Mouse (Mus musculus) neural tube, embryonic 11.5 days (tissue): ENCODE data around the gene Galntl6. TPM values are rescaled to one million over a fixed set of nuclear protein-coding genes. Genes with fewer than 3 reads are reported as not detected.

ENCODE experiments used
- ATAC-seq: fragments of 200-750 bp; cut with Nextera tagmentation; 2 replicates; pipeline ENCODE4 v1.8.0; 2017; ENCODE audit warnings: moderate number of reproducible peaks, mild to moderate bottlenecking, moderate TSS enrichment, moderate library complexity; ENCODE audit not compliant: insufficient read depth, low FRiP score, low TSS enrichment
- DNase-seq: peaks from one replicate; pipeline ENCODE4 v3.0.0-alpha.2; 2015; ENCODE audit warnings: low spot score
- H3K27ac ChIP-seq: fragments of 300-500 bp; sonication (generic); 2 replicates; pipeline ENCODE4 v1.5.1; 2014; ENCODE audit warnings: low read depth, mild to moderate bottlenecking, low read length
- H3K27me3 ChIP-seq: fragments of 300-500 bp; sonication (generic); 2 replicates; pipeline ENCODE4 v1.6.1; 2014; ENCODE audit warnings: mild to moderate bottlenecking, low read length, mixed read lengths; ENCODE audit not compliant: control insufficient read depth, insufficient read depth
- H3K36me3 ChIP-seq: fragments of 300-500 bp; sonication (generic); 2 replicates; pipeline ENCODE4 v1.6.1; 2014; ENCODE audit warnings: mild to moderate bottlenecking, low read length, moderate library complexity, mixed read lengths; ENCODE audit not compliant: control insufficient read depth, insufficient read depth
- H3K4me1 ChIP-seq: fragments of 300-500 bp; sonication (generic); 2 replicates; pipeline ENCODE4 v1.6.1; 2014; ENCODE audit warnings: low read length, mixed read lengths; ENCODE audit not compliant: control insufficient read depth, insufficient read depth
- H3K4me2 ChIP-seq: fragments of 300-500 bp; sonication (generic); 2 replicates; pipeline ENCODE4 v1.6.1; 2014; ENCODE audit warnings: low read depth, mild to moderate bottlenecking, moderate library complexity
- H3K4me3 ChIP-seq: fragments of 300-500 bp; sonication (generic); 2 replicates; pipeline ENCODE4 v1.5.1; 2014; ENCODE audit warnings: low read depth, low read length
- H3K9ac ChIP-seq: fragments of 300-500 bp; sonication (generic); 2 replicates; pipeline ENCODE4 v1.6.1; 2014; ENCODE audit warnings: mild to moderate bottlenecking, low read length
- H3K9me3 ChIP-seq: fragments of 300-500 bp; sonication (generic); 2 replicates; pipeline ENCODE4 v1.6.1; 2016; ENCODE audit warnings: low read length; ENCODE audit not compliant: control insufficient read depth
- WGBS: fragments of 180-500 bp; shearing (Covaris S2); extraction: QIAGEN DNeasy Blood & Tissue Kit; methylation state at CpG from one replicate; pipeline ENCODE4 v1.1.7; 2014; 5-methylcytosine and 5-hydroxymethylcytosine counted together
- polyA plus RNA-seq: library from polyadenylated mRNA; unstranded; fragments of >200 nt; fragmentation: Nextera tagmentation; extraction: Ambion mirVana; gene quantifications from 2 replicates; pipeline ENCODE4 v1.2.1, GENCODE M21; 2014

The Galntl6 gene
- polyA plus RNA-seq, 1 experiment from 2014 or later: 3.3 TPM

- H3K36me3 ChIP-seq: no peaks in the 10 kb centered on the region
- ATAC-seq (no peak), DNase-seq (no peak)
- no peak overlapping the region for H3K27ac ChIP-seq
- no peaks in the 10 kb centered on the region for H3K9me3 ChIP-seq
- H3K27me3 ChIP-seq: no peaks in the 10 kb centered on the region
- no peak overlapping the region for H3K4me2 ChIP-seq
- no peaks in the 10 kb centered on the region for H3K4me1 ChIP-seq
- H3K4me3 ChIP-seq: no peak overlapping the region
- H3K9ac ChIP-seq: no peak overlapping the region
These were observed 1023.6 kb downstream of the Galntl6 start for GRCm38 (mm10) chr8:57888831-57889230.

- no peak overlapping the region for H3K9ac ChIP-seq
- no peaks in the 10 kb centered on the region for H3K9me3 ChIP-seq
- WGBS: 58% methylated on average over 11 of the region's 11 CpGs
- no peaks in the 10 kb centered on the region for H3K36me3 ChIP-seq
- no peak overlapping the region for H3K27ac ChIP-seq
- ATAC-seq: no peak
- no peaks in the 10 kb centered on the region for H3K27me3 ChIP-seq
- no peak overlapping the region for H3K4me2 ChIP-seq
- no peak overlapping the region for H3K4me3 ChIP-seq
- H3K4me1 ChIP-seq: no peaks in the 10 kb centered on the region
- DNase-seq: no peak
These were observed 1033.0 kb downstream of the Galntl6 start for GRCm38 (mm10) chr8:57879452-57879851.

GRCm38 (mm10) chr8:57849074-57849473 lies 1063.4 kb downstream of the Galntl6 start:
- Histone ChIP-seq H3K9me3 (no peaks in the 10 kb centered on the region), H3K36me3 (no peaks in the 10 kb centered on the region), H3K27ac (no peak overlapping the region), H3K4me1 (no peaks in the 10 kb centered on the region), H3K27me3 (no peaks in the 10 kb centered on the region), H3K4me2 (no peak overlapping the region), H3K4me3 (no peak overlapping the region), H3K9ac (no peak overlapping the region)
- no peak for DNase-seq
- no peak for ATAC-seq

- Histone ChIP-seq H3K4me1 (no peaks in the 10 kb centered on the region), H3K4me3 (no peak overlapping the region), H3K27ac (no peak overlapping the region), H3K9ac (no peak overlapping the region), H3K4me2 (no peak overlapping the region), H3K36me3 (no peaks in the 10 kb centered on the region), H3K9me3 (no peaks in the 10 kb centered on the region), H3K27me3 (no peaks in the 10 kb centered on the region)
- ATAC-seq (no peak), DNase-seq (no peak)
- 79% methylated on average over 5 of the region's 5 CpGs for WGBS
These were observed 1069.0 kb downstream of the Galntl6 start for GRCm38 (mm10) chr8:57843461-57843860.

GRCm38 (mm10) chr8:57842462-57843391 lies 1069.7 kb downstream of the Galntl6 start:
- no peak overlapping the region for H3K27ac ChIP-seq
- no peak overlapping the region for H3K4me2 ChIP-seq
- no peak overlapping the region for H3K4me3 ChIP-seq
- H3K9ac ChIP-seq: no peak overlapping the region
- no peaks in the 10 kb centered on the region for H3K27me3 ChIP-seq
- WGBS: 82% methylated on average over 13 of the region's 13 CpGs
- H3K4me1 ChIP-seq: no peaks in the 10 kb centered on the region
- H3K9me3 ChIP-seq: no peaks in the 10 kb centered on the region
- no peak for DNase-seq
- ATAC-seq: no peak
- no peaks in the 10 kb centered on the region for H3K36me3 ChIP-seq

- H3K27ac ChIP-seq: no peak overlapping the region
- no peaks in the 10 kb centered on the region for H3K27me3 ChIP-seq
- no peak overlapping the region for H3K9ac ChIP-seq
- WGBS: 82% methylated on average over 4 of the region's 4 CpGs
- H3K36me3 ChIP-seq: no peaks in the 10 kb centered on the region
- H3K4me3 ChIP-seq: no peak overlapping the region
- no peak overlapping the region for H3K4me2 ChIP-seq
- ATAC-seq: no peak
- H3K4me1 ChIP-seq: no peaks in the 10 kb centered on the region
- no peaks in the 10 kb centered on the region for H3K9me3 ChIP-seq
- no peak for DNase-seq
These were observed 1071.0 kb downstream of the Galntl6 start for GRCm38 (mm10) chr8:57841446-57841845.

GRCm38 (mm10) chr8:57837384-57837783 lies 1075.1 kb downstream of the Galntl6 start:
- 72% methylated on average over 8 of the region's 8 CpGs for WGBS
- no peaks in the 10 kb centered on the region for H3K9me3 ChIP-seq
- DNase-seq: no peak
- ATAC-seq: no peak
- H3K4me3 ChIP-seq: no peak overlapping the region
- no peaks in the 10 kb centered on the region for H3K4me1 ChIP-seq
- H3K27me3 ChIP-seq: no peaks in the 10 kb centered on the region
- H3K9ac ChIP-seq: no peak overlapping the region
- no peak overlapping the region for H3K27ac ChIP-seq
- H3K4me2 ChIP-seq: no peak overlapping the region
- no peaks in the 10 kb centered on the region for H3K36me3 ChIP-seq

GRCm38 (mm10) chr8:57836981-57837380 lies 1075.5 kb downstream of the Galntl6 start:
- Histone ChIP-seq H3K4me3 (no peak overlapping the region), H3K27me3 (no peaks in the 10 kb centered on the region), H3K27ac (no peak overlapping the region), H3K36me3 (no peaks in the 10 kb centered on the region), H3K4me2 (no peak overlapping the region), H3K9me3 (no peaks in the 10 kb centered on the region), H3K9ac (no peak overlapping the region), H3K4me1 (no peaks in the 10 kb centered on the region)
- no peak for ATAC-seq
- WGBS: 58% methylated on average over 11 of the region's 11 CpGs
- DNase-seq: no peak

- no peaks in the 10 kb centered on the region for H3K4me1 ChIP-seq
- WGBS: 85% methylated on average over 15 of the region's 15 CpGs
- H3K4me3 ChIP-seq: no peak overlapping the region
- no peak overlapping the region for H3K4me2 ChIP-seq
- no peaks in the 10 kb centered on the region for H3K9me3 ChIP-seq
- ATAC-seq: no peak
- no peak overlapping the region for H3K9ac ChIP-seq
- no peaks in the 10 kb centered on the region for H3K36me3 ChIP-seq
- DNase-seq: no peak
- H3K27ac ChIP-seq: no peak overlapping the region
- H3K27me3 ChIP-seq: no peaks in the 10 kb centered on the region
These were observed 1076.1 kb downstream of the Galntl6 start for GRCm38 (mm10) chr8:57836201-57836883.
